Mouse (Mus musculus): Measurements from ENCODE around the gene Taf1b.
"Not testable (repeated sequence)": the region's sequence is repeated elsewhere in the genome, so short reads cannot be mapped to it uniquely, and the experiment has no call there.

The Taf1b gene

DNA sequence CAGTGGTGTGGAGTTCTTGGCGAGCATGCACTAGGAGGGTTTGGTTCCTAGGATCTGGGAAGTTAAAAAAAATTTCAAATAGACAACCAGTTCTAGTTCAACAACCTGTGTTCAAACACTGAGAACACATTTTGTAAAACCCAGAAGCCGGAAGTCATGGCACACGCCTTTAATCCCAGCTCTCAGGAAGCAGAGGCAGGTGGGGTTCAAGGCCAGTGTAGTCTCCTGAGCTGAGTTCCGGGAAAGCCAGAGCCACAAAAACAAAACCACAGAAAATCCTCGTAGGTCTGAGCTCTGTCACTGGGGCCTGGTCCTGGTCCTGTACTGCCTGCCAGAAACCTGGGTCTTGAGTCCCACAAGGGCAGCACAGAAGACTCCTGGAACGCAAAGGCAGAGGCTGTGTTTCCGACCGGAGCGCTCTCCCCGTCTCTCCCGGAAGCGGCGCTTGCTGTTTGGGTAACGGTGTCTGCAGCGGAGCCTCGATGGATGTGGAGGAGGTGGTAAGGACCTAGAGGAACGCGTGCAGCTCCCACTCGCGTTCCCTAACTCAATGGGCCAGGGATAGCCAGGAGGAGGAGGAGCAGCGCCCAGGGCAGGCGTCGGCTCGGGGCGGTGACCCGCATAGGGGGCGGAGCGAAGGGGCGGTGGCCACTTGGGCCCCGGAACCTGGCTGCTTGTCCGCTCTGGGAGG lies at the start of gene Taf1b:
Gene Taf1b, plus strand, starts transcription at position 210 of the 691 bp plus-strand sequence.
- peak; percentile 89 to 90 for DNase-seq

DNA sequence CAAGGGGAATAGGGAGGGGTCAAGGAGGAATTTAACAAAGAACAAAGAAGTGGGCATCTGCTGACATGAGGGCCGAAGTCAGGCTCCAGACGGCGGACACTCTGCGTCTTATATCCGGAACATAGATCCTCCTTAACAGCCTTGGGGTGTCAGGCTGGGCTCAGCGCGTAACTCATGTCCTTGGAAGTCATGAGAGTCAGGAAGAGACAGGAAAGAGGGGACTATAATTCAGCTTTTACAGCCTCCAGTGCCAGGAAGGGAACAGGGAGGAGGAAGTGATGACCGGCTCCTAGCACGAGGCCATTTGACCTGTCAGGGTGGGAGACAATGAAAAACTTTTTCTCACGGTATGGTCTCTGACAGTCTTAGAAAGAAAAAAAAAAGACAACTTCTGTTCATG lies 37.8 kb upstream of the Taf1b start:
- DNase-seq = no peak

DNA sequence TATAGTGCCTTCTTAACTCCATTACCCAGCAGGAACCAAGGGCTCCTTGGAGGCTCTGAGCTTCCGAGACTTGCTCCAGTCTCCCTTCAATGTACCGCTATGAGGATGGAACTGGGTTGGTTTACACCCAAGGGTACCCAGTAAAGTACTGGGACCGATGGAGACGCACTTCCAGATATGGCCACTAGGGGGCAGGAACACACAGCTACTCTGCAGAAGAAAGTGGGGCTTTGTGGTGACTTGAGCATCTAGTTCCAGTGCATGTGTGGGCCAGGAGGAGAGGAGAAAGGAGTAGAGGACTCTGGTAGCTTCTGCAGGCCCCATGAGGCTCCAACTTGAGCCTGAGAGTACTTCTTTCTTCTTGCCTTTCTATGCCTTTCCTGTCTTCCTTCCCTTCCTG lies 36.0 kb upstream of the Taf1b start:
- DNase-seq = peak; percentile 26 to 29

DNA sequence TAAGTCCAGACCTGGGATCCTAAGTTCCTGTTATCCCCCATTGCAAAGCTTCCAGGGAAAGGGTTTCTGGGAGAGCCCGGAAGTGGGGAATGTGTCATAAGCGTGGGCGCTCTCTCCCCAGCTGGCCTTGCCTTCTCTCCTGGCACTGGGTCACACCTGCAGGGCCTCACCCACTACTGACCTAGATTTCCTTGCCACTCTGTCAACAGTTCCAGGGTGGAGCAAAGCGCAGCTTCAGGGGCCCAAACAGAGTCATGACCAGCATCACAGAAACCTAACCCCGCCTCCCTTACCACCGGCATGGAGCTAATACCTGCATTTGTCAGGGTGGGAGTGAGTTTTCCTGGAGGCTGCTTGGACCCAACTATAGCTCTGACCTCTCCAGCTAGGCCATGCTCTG lies 34.7 kb upstream of the Taf1b start:
- not testable (repeated sequence) for DNase-seq

DNA sequence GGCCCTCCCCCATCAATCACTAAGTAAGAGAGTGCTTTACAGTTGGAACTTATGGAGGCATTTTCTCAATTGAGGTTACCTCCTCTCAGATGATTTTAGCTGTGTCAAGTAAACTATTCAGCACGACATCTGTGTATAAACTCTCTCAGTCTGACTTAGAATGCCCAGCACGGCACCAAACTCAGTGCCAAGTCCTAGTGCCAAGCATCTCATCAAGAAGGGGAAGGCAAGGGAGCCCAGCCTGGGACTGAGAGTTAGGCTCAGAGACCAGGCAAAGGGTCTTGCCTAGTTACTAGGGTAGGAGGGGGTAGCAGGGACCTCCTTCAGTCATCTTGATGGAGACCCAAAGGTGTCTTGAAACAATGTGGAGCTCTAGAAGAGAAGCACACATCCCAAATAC lies 29.2 kb upstream of the Taf1b start:
- DNase-seq = peak in 1 of 2 experiments; percentile 22

DNA sequence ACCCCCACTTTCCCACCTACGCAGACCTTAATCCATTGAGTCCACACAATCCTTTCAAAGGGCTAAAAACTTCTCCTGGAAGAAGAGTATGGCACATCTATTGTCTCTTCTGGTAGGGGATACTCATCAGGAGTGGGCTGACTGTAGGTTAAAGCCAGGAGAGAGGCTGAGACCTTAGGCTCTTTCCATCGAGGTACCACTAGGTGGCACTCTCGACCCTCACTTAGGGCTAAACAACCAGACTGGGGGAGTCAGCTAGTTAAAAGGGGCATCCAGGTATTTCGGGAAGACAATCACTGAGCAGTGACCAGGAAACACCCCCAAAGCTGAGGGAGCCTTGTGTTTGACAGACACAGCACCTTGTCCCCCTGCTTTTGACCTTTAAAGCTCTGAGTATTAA lies 27.2 kb upstream of the Taf1b start:
- peak; percentile 76 for DNase-seq

DNA sequence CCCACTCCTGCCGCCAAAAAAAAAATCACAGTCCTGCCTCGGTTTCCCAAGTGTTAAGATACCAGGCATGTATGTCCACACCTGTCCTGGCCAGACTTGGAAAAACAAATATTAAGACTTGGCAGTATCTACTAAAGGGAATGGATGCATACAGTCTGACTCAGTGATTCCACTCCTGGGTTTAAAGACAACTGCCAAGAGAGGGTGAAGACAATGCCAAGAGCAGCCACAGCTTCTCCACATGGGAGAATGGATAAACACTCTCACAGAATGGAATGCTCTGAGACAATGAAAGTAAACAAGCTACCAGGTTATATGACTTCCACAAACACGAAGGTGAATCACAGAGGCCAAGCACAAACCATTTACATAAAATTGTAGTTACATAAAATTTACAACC lies 24.9 kb upstream of the Taf1b start:
- DNase-seq = no peak

DNA sequence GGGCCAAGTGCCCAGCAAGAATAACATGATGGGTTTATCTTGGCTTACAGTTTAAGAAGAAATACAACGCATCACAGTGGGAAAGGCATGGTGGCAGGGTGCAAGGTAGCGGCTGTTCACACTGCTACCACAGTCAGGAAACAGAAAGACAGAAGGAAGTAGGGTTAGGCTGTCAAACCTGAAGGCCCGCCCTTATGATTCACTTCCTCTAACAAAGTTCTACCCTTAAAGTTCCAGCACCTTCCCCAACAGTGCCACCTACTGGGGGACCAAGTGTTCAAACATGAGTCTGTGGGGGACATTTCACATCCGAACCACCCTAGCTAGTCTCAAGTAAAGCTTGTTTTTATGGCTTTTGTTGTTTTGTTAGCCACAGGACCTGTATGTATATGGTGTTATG lies 13.2 kb upstream of the Taf1b start:
- no peak for DNase-seq

DNA sequence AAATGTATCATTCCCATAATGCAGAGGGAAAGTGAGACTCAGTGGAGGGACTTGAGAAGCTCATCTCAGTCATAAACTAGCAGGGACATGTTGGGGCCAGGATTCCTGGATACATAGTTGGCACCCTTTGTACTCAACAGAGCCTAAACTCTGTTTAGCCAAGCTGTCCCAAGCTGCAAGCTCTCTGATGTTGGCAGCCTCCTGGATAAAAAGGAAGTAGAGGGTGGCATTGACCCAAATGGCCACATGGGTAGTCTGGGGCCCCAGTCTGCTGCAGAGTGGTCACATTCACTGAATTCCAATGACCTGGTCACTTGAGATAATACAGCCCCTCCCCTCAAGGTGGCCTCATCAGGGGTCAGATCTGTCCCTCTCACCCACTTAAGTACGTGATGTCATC lies 11.3 kb upstream of the Taf1b start:
- peak; percentile 29 to 42 for DNase-seq

DNA sequence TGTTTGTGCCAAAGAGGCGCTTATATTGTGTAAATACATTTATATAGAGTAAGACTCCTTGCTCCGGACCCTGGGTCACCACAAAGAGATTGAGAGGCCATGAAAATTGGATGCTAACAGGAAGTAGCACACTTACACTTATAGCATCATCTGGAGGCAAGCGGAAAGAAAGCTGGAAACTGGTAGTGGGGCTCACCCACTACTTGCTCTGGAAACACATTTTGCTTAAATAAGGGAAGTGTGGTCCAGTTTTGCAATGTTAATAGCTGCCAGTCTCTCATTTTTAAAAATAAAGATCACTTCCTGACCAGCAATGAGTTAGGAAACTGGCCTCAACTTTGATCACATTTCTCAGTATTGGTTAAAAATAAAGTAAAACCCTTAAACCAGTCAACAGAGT lies 5.7 kb upstream of the Taf1b start:
- DNase-seq = not testable (repeated sequence)

DNA sequence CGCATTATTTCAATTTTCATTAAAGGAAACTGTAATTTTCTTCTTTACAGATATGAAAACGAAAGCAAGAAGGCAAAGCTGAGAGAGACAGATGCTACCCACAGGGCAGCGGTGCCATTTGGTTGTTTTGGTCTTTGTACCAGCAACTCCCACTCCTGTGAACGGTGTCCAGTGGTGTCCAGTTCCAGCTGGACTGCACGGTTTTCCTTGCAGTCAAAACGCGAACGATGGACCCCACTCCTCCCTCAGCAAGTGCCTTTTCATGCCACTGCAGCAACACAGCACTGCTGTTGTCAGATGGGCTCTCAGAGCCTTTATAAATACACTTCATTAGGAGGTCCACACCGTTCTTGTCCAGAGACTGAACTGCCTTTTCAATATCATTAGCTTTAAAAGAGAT lies 5.1 kb upstream of the Taf1b start:
- DNase-seq = no peak

DNA sequence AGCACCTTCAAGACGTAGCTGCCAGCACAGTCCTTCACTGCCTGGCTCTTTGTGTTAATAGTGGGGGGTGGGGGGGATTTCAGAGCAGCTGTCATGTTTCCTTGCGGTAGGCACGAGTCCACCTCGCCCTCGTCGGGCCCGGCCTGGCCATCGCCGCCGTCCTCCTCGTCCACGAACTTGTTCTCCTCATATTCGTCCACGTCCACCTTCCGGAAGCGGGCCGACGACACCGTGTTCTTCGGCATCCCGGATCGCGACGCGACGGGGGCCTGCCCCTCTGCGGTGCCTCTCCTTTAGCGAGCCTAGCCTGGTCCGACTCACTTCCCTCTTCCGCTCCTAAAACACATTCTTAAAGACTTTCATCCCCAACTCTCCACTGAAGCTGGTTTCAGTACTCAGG lies 4.7 kb upstream of the Taf1b start:
- DNase-seq = peak in 1 of 2 experiments; percentile 12

DNA sequence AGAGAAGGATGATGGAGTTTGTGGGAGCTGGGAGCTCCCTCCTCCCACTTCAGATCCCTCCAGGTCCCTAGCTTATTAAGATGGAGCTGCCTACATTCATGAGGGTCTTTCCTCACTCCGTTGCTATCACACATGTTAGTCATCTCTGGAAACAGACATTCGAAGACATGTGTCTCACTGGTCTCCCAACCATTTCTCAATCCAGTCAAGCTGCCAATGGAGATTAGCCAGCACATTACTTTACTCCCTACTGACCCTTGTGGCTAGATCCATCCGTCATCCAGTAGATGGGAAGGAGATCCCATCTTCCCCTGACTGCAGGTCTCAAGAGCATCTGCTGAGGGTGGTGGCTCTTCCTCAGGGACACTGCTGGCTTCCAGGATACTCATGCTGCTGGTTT lies 3.4 kb upstream of the Taf1b start:
- DNase-seq = not testable (repeated sequence)

DNA sequence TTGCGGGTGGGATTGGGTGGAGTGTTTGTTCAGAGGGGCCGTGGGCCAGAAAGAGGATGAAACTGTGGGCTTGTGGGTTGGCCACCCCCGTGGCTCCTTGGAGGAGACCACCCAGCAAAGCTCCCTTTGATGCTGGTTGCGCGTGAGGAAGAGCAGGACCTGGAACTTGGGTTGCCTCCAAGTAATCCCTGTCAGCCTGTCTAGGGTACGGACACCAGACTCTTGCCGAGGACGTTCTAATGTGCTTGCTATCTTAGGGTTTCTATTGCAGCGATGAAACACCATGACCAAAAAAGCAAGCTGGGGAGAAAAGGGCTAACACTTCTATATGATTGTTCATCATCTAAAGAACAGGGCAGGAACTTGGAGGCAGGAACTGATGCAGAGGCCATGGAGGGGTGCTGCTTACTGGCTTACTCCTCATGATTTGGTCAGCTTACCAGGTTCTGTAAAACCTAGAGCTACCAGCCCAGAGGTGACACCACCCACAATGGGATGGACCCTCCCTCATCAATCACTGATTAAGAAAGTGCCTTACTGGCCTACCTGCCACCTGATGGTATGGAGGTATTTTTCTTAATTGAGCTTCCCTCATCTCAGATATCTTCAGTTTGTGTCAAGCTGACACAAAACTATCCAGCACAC lies 804 bp downstream of the Taf1b start:
- DNase-seq = not testable (repeated sequence)

DNA sequence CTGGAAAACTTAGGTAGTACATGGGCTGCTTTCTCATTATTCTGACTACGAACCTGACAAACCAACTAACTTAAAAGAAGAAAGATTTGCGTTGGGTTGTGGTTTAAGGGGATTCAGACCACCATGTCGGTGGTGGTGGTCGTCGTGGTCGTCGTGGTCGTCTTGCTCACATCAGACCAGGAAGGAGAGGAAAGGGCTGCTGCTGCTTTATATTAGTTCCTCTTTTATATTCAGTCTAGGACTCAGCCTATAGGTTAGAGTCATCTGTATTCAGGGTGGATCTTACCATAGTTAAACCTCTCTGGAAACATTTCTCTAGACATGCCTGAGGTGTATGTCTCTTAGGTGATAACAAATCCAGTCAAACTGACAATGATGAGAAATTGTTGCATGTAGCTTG lies 19.0 kb downstream of the Taf1b start:
- DNase-seq = no peak

DNA sequence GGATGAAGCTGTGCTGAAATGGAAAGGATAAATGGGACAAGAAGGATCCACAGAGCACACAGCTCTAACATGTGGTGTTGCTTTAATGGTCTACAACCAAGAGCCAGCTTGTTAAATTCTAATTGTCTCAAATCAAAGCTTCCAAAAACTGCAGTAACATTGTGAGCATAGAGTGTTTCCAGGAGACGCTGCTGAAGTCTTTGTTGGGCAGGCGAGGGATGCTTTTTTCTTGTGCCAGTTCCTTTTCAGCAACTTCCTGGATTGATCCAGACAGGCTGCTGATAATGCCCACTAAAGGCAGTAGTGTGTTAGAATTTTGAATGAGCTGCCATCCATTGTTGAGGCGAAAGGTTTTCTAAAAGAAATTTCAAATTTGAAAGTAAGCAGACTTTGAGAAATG lies 22.9 kb downstream of the Taf1b start:
- no peak for DNase-seq

DNA sequence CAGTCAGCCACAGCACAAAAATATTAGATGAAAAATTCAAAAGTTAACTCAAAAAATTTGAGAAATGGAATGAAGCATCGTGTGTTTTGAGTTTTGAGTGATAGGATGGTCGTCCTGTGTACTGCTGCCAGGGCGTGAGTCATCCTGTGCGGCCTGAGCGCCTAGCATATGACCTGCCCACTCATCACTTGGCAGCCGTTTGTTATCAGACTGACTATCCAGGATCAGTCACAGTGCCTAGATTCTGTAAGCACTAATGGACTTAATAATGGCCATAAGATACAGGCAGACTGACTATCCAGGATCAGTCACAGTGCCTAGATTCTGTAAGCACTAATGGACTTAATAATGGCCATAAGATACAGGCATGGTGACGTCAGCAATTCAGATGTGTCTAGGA lies 26.9 kb downstream of the Taf1b start:
- DNase-seq = not testable (repeated sequence)

DNA sequence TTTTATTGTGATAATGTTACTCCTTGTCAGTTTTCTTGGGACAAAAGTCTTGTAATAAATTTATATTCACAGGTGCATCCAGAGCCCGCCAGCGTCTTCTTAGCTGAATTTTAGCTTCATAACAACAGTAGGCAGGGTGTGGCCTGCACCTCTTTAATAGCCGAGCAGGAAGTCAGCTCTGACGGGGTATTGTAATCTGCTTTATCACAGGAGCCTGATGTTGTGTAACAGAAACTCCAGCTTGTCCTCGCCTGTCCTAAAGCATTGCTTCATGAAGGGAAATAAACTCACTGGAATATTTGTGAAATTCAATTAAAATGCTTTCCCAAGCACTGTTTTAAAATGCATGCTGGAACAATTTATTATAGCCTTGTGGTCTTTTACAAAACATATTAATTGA lies 38.2 kb downstream of the Taf1b start:
- DNase-seq = no peak

DNA sequence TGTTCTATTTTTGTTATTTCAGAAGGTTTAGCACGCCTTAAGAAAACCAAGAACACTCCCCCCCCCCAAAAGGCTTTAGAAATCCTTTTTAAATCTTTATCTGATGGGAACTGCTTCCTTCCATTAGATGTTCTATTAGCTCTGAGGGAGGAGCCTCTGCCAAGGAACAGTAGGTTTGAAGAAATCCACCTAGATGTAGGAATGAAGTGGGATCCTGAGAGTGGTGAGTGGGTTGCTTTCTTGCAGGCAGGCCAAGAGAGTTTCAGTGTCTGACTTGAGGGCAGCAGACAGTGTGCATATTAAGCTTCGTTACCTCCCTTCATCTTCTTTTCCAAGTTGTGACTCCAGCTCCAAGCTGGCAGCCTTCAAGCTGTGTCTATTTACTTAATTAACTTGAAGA lies 39.0 kb downstream of the Taf1b start:
- no peak for DNase-seq

DNA sequence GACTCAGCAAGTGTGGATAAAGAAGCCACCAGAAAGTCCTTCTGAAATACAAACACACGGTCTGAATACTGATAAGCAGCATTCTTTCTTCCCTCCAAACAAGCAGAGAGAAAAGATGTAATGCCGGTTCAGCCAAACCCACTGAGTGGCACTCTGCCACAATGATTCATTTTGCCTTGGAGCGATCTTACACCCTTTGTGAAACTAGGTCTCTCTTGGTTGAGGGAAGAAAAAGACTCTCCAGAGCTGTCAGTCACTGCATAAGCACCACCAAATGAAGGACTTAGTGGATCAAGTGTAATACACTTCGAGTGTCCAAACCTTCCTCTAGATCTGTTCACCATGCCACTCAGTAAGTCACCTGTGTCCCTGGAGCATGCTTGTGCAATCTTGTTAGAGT lies 39.8 kb downstream of the Taf1b start:
- peak; percentile 16 to 27 for DNase-seq

DNA sequence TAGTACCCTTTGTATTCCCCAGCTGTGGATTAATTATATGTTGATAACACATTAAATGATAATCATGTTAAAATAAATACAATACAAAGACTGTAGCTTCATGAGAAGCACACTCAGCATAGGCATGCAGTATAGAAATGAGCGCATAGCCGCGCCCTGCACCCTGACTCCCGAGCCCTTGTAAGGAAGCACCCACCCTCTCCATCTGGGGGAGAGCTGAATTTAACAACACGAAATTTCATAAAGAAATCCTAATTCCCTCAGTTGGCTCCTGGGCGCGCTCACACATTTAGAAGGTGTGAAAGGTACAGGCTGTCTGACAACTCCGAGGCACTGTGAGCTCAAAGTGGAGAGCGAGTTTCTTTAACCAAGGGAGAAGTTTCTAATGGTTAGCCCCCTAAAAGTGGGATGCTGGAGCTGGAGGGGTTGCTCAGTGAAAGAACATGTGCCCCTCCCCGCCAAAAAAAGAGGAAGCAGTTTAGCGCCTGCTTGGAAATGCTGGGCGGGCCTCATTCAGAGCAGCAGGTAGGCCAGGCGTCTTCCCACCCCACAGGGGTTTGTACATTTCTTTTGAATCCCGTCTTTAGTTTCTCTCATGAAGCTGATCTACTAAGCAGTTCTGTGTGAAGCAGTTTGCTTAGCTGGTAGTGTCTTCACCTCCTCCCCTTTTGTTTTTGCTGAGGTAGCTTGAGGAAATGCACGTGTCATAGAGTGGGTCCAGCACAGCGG lies 43.4 kb downstream of the Taf1b start:
- no peak for DNase-seq

DNA sequence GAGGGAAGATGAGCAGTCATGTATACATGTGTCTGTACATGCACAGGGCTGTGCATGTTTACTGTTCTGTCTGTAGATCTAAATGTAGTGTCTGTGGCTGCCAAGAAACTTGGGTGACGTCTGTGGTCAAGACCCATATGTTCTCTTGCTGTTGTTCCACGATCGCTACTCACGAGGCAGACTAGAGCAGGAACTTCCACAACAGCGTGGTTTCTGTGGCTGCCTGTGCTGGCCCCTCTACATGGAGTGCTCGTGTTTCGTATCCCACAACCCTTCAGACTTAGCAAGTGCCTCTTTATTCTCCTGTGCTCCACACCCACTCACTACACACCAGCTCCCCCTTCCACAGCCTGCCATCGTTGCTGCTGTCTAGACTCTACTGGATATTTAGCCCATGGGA lies 49.5 kb downstream of the Taf1b start:
- no peak for DNase-seq

DNA sequence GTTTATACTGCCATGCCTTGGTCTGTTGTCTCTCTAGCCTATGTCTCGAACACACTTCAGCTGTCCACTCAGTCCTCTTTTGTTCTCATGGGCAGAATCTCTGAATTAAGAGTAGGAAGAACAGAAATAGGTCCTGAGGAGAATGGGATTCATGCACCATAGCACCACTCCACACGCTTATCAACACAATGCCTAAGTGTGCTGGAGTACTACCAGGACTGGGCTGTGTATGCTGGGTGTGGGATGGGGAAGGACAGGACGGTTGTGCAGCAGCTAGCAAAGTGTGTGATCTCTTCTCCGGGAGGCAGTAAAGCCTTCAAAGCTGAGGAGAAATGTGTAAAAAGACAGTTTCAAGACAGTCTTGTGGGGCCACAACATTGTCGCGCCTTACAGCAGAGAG lies 50.7 kb downstream of the Taf1b start:
- DNase-seq = no peak

DNA sequence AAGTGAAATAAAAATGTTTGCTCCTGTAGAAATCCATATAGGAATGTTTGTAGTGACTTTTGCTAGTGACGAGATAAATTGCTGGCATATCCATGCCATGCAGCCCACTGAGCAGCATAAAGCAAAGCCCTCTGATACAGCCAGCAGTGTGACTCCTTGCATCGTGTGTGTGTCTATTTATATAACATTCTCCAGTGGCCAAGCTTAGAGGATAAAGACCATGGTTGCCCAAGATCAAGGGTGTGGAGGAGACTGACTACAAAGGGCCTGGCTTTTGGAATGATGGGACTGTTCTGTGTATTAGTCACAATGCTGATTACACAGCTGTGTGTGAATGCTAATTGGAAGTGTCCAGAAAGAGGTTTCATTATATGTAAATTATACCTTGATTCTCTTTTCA lies 54.4 kb downstream of the Taf1b start:
- no peak for DNase-seq
